Mouse (Mus musculus) lung, postnatal 0 days (tissue): ENCODE measurements around the gene Gbp2.
A peak's percentile ranks its signal among the peaks of the same experiment; 100 is the strongest.

Source experiments
- CTCF ChIP-seq: IDR thresholded peaks from 2 replicates; pipeline ENCODE4 v1.5.1; 2016; ENCODE audit warnings: antibody characterized with exemption, mild to moderate bottlenecking
- EP300 ChIP-seq: IDR thresholded peaks from 2 replicates; pipeline ENCODE4 v1.6.1; 2016; ENCODE audit warnings: antibody characterized with exemption, mild to moderate bottlenecking, control low read depth

GRCm38 (mm10) chr3:142640201-142640600 lies 19.8 kb downstream of the Gbp2 start:
- TF ChIP-seq CTCF (peak; percentile 80), EP300 (no peak)
